Mouse (Mus musculus): ENCODE measurements around the gene Ccdc141. TPM values are rescaled to one million over a fixed set of nuclear protein-coding genes. Genes with fewer than 3 reads are reported as not detected.

Ccdc141 gene
- polyA plus RNA-seq, 1 experiment from 2014 or later, result 2.5 TPM

DNA sequence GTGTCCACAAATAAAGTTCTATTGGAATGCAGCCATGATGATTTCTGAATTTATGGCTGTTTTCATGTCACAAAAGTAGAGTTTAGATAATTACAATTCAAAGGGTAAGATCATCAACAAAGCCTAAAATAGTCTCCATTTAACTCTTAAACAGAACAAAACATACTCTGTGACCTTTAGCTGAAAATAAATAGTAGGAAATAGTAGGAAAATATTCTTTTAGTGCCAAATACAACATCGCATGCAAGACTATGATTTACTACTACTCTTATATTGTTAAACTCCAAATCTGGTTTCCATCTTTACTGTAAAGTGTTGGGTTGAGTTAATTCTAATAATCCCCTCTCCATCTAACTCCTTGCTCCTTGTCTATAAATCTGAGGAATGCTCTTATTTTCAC is 37.0 kb downstream of the Ccdc141 start:
- no peak overlapping the region for H3K4me2 ChIP-seq
- no peaks in the 10 kb centered on the region for H3K4me1 ChIP-seq (ENCODE audit: control insufficient read depth, insufficient read depth, low read length)
- H3K36me3 ChIP-seq (ENCODE audit: control insufficient read depth, insufficient read depth, low read length), result no peaks in the 10 kb centered on the region
- DNase-seq (ENCODE audit: low spot score, missing footprints) (no peak), ATAC-seq (ENCODE audit: low FRiP score) (no peak)
- no peak overlapping the region for H3K4me3 ChIP-seq (ENCODE audit: low read depth, low read length)
- no peaks in the 10 kb centered on the region for H3K9me3 ChIP-seq (ENCODE audit: control insufficient read depth, low read length)
- WGBS, result 97% methylated on average over 1 of the region's 1 CpGs
- no peak overlapping the region for H3K9ac ChIP-seq (ENCODE audit: low read length)
- no peak overlapping the region for H3K27ac ChIP-seq (ENCODE audit: low read depth, low read length)
- H3K27me3 ChIP-seq (ENCODE audit: control insufficient read depth, insufficient read depth, low read length), result no peaks in the 10 kb centered on the region

DNA sequence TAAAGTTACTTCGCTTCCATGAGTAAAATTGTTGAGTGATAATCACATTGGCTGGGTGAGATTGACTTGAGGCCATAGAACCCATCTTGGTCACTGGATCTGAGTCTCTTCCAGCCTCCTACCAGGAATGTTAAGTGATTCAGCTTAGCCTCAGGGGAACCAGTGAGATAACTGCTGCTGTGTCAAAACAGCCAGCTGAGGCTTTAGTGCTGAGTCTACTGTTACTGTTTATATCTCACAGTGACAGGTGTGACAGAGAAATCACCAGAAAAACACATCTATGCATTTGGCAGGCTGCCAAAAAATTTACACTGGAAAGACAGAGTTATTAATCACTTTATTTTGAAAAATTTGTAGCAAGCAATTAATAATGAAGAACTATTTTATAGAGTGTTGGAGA is 43.5 kb downstream of the Ccdc141 start:
- Histone ChIP-seq H3K27me3 (ENCODE audit: control insufficient read depth, insufficient read depth, low read length) (no peaks in the 10 kb centered on the region), H3K27ac (ENCODE audit: low read depth, low read length) (no peak overlapping the region), H3K9ac (ENCODE audit: low read length) (no peak overlapping the region), H3K9me3 (ENCODE audit: control insufficient read depth, low read length) (no peaks in the 10 kb centered on the region), H3K4me3 (ENCODE audit: low read depth, low read length) (no peak overlapping the region), H3K4me1 (ENCODE audit: control insufficient read depth, insufficient read depth, low read length) (no peaks in the 10 kb centered on the region), H3K36me3 (ENCODE audit: control insufficient read depth, insufficient read depth, low read length) (no peaks in the 10 kb centered on the region), H3K4me2 (no peak overlapping the region)
- no peak for DNase-seq (ENCODE audit: low spot score, missing footprints)
- no peak for ATAC-seq (ENCODE audit: low FRiP score)
- WGBS, result 91% methylated on average over 1 of the region's 1 CpGs

DNA sequence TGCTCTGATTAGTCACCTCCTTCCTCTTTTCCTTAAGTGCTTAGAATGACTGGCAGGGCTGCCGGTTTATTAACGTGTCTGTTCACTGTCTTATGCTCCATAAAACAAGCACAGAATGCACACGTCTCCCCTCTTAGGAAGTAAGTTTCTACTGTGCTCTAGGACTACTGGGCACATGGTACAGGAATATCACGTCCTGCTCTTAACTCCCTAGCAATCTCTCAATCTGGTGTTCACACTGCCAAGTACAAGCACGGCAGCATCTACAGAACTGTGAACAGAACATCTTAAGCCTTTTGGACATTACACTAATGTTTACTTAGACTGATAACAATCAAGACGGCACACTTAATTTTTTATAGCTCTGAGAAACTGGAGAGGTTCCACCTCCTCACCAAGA is 52.3 kb downstream of the Ccdc141 start:
- no peak overlapping the region for H3K27ac ChIP-seq (ENCODE audit: low read depth, low read length)
- H3K4me3 ChIP-seq (ENCODE audit: low read depth, low read length), result no peak overlapping the region
- no peak overlapping the region for H3K4me2 ChIP-seq
- DNase-seq (ENCODE audit: low spot score, missing footprints) (no peak), ATAC-seq (ENCODE audit: low FRiP score) (no peak)
- H3K9me3 ChIP-seq (ENCODE audit: control insufficient read depth, low read length), result no peaks in the 10 kb centered on the region
- H3K4me1 ChIP-seq (ENCODE audit: control insufficient read depth, insufficient read depth, low read length), result no peaks in the 10 kb centered on the region
- H3K9ac ChIP-seq (ENCODE audit: low read length), result no peak overlapping the region
- H3K36me3 ChIP-seq (ENCODE audit: control insufficient read depth, insufficient read depth, low read length), result no peaks in the 10 kb centered on the region
- no peaks in the 10 kb centered on the region for H3K27me3 ChIP-seq (ENCODE audit: control insufficient read depth, insufficient read depth, low read length)
- WGBS, result 83% methylated on average over 6 of the region's 6 CpGs

DNA sequence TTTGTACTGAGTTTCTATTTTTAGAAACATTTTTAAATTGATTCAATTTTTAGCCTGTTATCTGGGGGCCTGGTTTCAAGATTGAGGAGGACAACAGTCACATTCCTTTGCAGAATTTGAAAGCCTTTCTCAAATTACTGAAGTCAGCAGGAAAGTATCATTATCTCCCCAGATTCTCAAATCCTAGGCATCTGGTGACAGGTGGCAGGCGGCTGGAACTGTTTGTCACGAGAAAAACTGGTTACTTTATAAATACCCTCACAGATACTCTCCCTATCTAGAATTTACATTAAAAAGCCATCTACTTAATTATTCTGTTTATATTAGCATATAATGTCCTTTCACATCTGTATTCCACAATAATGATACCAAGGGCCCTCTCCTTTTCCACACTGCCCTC is 56.1 kb downstream of the Ccdc141 start:
- H3K27me3 ChIP-seq (ENCODE audit: control insufficient read depth, insufficient read depth, low read length), result no peaks in the 10 kb centered on the region
- no peaks in the 10 kb centered on the region for H3K36me3 ChIP-seq (ENCODE audit: control insufficient read depth, insufficient read depth, low read length)
- no peak overlapping the region for H3K27ac ChIP-seq (ENCODE audit: low read depth, low read length)
- ATAC-seq (ENCODE audit: low FRiP score), result no peak
- no peak overlapping the region for H3K9ac ChIP-seq (ENCODE audit: low read length)
- WGBS, result 76% methylated on average over 2 of the region's 2 CpGs
- DNase-seq (ENCODE audit: low spot score, missing footprints), result no peak
- no peaks in the 10 kb centered on the region for H3K4me1 ChIP-seq (ENCODE audit: control insufficient read depth, insufficient read depth, low read length)
- H3K4me2 ChIP-seq, result no peak overlapping the region
- H3K9me3 ChIP-seq (ENCODE audit: control insufficient read depth, low read length), result no peaks in the 10 kb centered on the region
- H3K4me3 ChIP-seq (ENCODE audit: low read depth, low read length), result no peak overlapping the region

DNA sequence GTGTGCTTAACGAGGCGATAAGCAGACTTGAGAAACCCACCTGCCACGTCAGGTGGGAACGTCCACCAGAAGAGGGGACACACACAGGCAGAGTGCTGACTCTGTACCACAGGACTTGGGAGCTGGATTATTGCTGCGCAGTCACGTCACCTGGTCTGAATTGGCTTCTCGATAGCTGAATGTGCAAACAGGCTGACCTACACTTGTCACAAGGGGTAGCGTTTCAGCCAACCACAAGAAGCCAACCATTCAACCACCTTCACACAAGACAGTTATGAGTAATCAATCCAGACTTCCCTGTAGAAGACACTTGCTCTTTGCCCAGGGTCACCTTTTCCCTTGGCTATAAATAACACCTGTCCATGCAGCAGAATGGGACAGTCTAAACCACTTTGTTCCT is 56.6 kb downstream of the Ccdc141 start:
- 91% methylated on average over 8 of the region's 8 CpGs for WGBS
- H3K36me3 ChIP-seq (ENCODE audit: control insufficient read depth, insufficient read depth, low read length), result no peaks in the 10 kb centered on the region
- no peak overlapping the region for H3K4me3 ChIP-seq (ENCODE audit: low read depth, low read length)
- DNase-seq (ENCODE audit: low spot score, missing footprints), result no peak
- H3K27me3 ChIP-seq (ENCODE audit: control insufficient read depth, insufficient read depth, low read length), result no peaks in the 10 kb centered on the region
- ATAC-seq (ENCODE audit: low FRiP score), result no peak
- H3K9ac ChIP-seq (ENCODE audit: low read length), result no peak overlapping the region
- no peaks in the 10 kb centered on the region for H3K9me3 ChIP-seq (ENCODE audit: control insufficient read depth, low read length)
- no peak overlapping the region for H3K4me2 ChIP-seq
- H3K4me1 ChIP-seq (ENCODE audit: control insufficient read depth, insufficient read depth, low read length), result no peaks in the 10 kb centered on the region
- H3K27ac ChIP-seq (ENCODE audit: low read depth, low read length), result no peak overlapping the region

DNA sequence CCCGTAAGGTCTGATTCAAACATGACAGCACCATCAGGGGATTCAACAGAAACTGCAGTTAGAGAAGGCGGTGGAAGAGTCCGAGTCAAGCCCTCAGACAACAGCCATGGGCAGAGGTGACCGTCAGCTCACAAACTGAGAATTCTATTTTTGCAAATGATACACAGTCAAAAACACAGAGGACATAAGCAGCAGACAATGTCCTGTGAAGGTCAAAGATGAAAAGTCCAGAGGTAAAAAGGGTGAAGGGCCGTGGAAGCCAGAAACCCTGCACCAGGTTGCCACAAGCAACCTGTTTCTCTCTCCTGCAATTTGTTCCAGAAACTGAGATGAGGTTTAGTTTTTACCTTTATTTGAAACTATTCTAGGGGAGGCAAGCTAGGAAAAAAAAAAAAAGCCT is 57.4 kb downstream of the Ccdc141 start:
- ATAC-seq (ENCODE audit: low FRiP score) (no peak), DNase-seq (ENCODE audit: low spot score, missing footprints) (no peak)
- WGBS, result 86% methylated on average over 5 of the region's 5 CpGs
- no peaks in the 10 kb centered on the region for H3K9me3 ChIP-seq (ENCODE audit: control insufficient read depth, low read length)
- no peak overlapping the region for H3K4me3 ChIP-seq (ENCODE audit: low read depth, low read length)
- H3K27me3 ChIP-seq (ENCODE audit: control insufficient read depth, insufficient read depth, low read length), result no peaks in the 10 kb centered on the region
- no peaks in the 10 kb centered on the region for H3K36me3 ChIP-seq (ENCODE audit: control insufficient read depth, insufficient read depth, low read length)
- H3K4me1 ChIP-seq (ENCODE audit: control insufficient read depth, insufficient read depth, low read length), result no peaks in the 10 kb centered on the region
- no peak overlapping the region for H3K9ac ChIP-seq (ENCODE audit: low read length)
- H3K27ac ChIP-seq (ENCODE audit: low read depth, low read length), result no peak overlapping the region
- H3K4me2 ChIP-seq, result no peak overlapping the region

DNA sequence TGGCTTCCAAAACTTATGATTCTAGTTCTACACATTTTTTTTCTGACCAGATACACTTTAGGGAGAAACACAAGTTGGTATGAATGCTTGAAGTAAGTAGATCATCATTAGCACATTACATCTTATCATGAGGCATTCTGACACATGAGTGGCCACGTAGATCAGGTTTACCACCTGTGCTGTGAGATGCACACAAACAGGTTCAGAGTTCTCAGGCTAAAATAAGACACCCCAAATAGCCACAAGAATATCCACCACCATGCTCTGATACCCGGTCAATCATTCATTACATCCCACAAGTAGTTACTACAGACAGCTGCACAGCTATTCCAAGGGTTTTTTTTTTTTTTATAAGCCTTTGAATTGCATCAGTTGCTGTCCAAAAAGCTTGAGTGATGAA is 59.3 kb downstream of the Ccdc141 start:
- H3K36me3 ChIP-seq (ENCODE audit: control insufficient read depth, insufficient read depth, low read length), result no peaks in the 10 kb centered on the region
- no peak overlapping the region for H3K27ac ChIP-seq (ENCODE audit: low read depth, low read length)
- H3K27me3 ChIP-seq (ENCODE audit: control insufficient read depth, insufficient read depth, low read length), result no peaks in the 10 kb centered on the region
- H3K4me1 ChIP-seq (ENCODE audit: control insufficient read depth, insufficient read depth, low read length), result no peaks in the 10 kb centered on the region
- H3K9me3 ChIP-seq (ENCODE audit: control insufficient read depth, low read length), result no peaks in the 10 kb centered on the region
- no peak overlapping the region for H3K4me2 ChIP-seq
- no peak for ATAC-seq (ENCODE audit: low FRiP score)
- no peak overlapping the region for H3K9ac ChIP-seq (ENCODE audit: low read length)
- H3K4me3 ChIP-seq (ENCODE audit: low read depth, low read length), result no peak overlapping the region
- 89% methylated on average over 2 of the region's 2 CpGs for WGBS
- no peak for DNase-seq (ENCODE audit: low spot score, missing footprints)

DNA sequence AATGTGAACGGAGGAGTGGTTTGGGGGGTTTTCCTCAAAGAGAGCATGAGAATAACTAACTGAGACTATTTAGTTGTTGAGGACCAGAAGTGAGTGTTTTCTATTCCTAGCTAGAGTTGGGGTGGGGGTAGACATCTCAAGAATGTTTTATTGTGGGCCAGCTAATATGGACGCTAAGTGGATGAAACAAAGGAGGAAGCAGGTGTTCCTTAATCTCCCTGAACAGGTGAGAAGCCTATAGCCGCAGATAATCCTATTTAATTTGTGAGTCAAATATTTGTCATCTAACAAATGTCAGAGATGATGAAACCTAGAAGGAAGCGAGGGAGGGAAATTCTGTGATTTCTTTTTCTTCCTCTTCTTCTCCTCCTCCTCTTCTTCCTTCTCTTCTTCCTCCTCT is 60.1 kb downstream of the Ccdc141 start:
- 78% methylated on average over 4 of the region's 4 CpGs for WGBS
- no peak for ATAC-seq (ENCODE audit: low FRiP score)
- H3K9me3 ChIP-seq (ENCODE audit: control insufficient read depth, low read length), result no peaks in the 10 kb centered on the region
- H3K4me3 ChIP-seq (ENCODE audit: low read depth, low read length), result no peak overlapping the region
- no peak overlapping the region for H3K9ac ChIP-seq (ENCODE audit: low read length)
- no peaks in the 10 kb centered on the region for H3K4me1 ChIP-seq (ENCODE audit: control insufficient read depth, insufficient read depth, low read length)
- no peak overlapping the region for H3K27ac ChIP-seq (ENCODE audit: low read depth, low read length)
- no peak overlapping the region for H3K4me2 ChIP-seq
- DNase-seq (ENCODE audit: low spot score, missing footprints), result no peak
- no peaks in the 10 kb centered on the region for H3K36me3 ChIP-seq (ENCODE audit: control insufficient read depth, insufficient read depth, low read length)
- H3K27me3 ChIP-seq (ENCODE audit: control insufficient read depth, insufficient read depth, low read length), result no peaks in the 10 kb centered on the region

DNA sequence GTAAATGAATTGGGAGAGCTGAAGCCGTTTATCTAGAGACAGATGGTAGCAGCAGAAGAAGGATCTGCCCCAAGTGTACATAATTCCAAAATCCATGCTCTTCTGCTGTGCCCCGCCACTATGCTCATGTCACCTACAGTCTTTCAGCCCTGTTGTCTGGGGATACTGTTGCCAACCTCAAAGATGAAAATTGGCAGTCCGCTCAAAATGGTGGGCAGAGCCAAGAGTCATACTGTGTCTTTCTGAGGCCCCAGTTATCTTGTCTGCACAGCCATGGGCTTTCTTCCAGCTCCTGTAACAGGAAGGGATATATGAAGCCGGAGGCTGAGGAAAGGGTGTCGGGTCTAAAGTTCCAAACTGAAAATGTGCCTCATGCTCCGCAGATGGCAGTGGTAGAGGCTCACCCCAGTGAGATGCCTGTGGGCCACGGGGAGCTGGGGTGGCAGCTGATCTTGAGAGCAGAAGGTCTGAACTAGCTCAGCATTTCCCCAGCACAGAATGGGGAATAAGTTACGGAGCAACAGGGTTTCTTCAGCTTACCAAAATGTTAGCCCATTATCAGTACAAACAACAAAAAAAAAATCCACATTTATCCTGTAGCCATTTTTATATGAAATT is 60.8 kb downstream of the Ccdc141 start:
- Histone ChIP-seq H3K27me3 (ENCODE audit: control insufficient read depth, insufficient read depth, low read length) (no peaks in the 10 kb centered on the region), H3K9me3 (ENCODE audit: control insufficient read depth, low read length) (no peaks in the 10 kb centered on the region), H3K4me1 (ENCODE audit: control insufficient read depth, insufficient read depth, low read length) (no peaks in the 10 kb centered on the region), H3K36me3 (ENCODE audit: control insufficient read depth, insufficient read depth, low read length) (no peaks in the 10 kb centered on the region), H3K27ac (ENCODE audit: low read depth, low read length) (no peak overlapping the region), H3K4me3 (ENCODE audit: low read depth, low read length) (no peak overlapping the region), H3K9ac (ENCODE audit: low read length) (no peak overlapping the region), H3K4me2 (no peak overlapping the region)
- WGBS, result 95% methylated on average over 8 of the region's 8 CpGs
- DNase-seq (ENCODE audit: low spot score, missing footprints), result no peak
- no peak for ATAC-seq (ENCODE audit: low FRiP score)

DNA sequence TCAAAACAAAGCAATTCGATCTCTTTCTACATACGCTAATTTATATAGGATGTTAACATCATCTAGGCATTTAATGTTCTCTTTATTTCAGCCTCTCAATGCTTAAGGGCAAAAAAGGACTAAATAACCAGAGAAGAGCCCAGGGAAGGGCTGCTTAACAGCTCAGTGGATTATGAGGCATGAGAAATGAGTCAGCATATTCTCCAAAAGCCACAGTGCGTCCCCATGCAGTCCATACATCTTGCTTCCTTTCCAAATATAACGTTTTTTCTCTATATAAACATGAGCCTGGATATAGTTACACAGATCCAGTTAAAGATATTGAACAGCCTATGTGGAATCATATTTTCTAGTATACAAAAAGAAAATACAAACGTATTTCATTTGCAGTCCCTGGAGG is 61.9 kb downstream of the Ccdc141 start:
- H3K36me3 ChIP-seq (ENCODE audit: control insufficient read depth, insufficient read depth, low read length), result no peaks in the 10 kb centered on the region
- no peaks in the 10 kb centered on the region for H3K4me1 ChIP-seq (ENCODE audit: control insufficient read depth, insufficient read depth, low read length)
- H3K27me3 ChIP-seq (ENCODE audit: control insufficient read depth, insufficient read depth, low read length), result no peaks in the 10 kb centered on the region
- DNase-seq (ENCODE audit: low spot score, missing footprints), result no peak
- no peak overlapping the region for H3K27ac ChIP-seq (ENCODE audit: low read depth, low read length)
- WGBS, result 92% methylated on average over 5 of the region's 5 CpGs
- H3K4me3 ChIP-seq (ENCODE audit: low read depth, low read length), result no peak overlapping the region
- no peak overlapping the region for H3K9ac ChIP-seq (ENCODE audit: low read length)
- no peak overlapping the region for H3K4me2 ChIP-seq
- no peak for ATAC-seq (ENCODE audit: low FRiP score)
- H3K9me3 ChIP-seq (ENCODE audit: control insufficient read depth, low read length), result no peaks in the 10 kb centered on the region

Measured in midbrain, embryonic 11.5 days (tissue).